Mouse (Mus musculus) MEL (cell line): Measurements from ENCODE around the gene Zbtb20.

Experiments
- CTCF ChIP-seq, 3 experiments: IDR thresholded peaks in 2 of 3; conservative IDR thresholded peaks in 1 of 3; 2 replicates each; pipeline ENCODE4 v1.5.1; 2011 to 2012; ENCODE audit warnings: low read length in 3 of 3, low read depth in 2 of 3, mild to moderate bottlenecking in 2 of 3, improper control_type of control experiment in 1 of 3, inconsistent platforms in 1 of 3, mixed read lengths in 1 of 3, moderate library complexity in 1 of 3; ENCODE audit not compliant: control insufficient read depth in 1 of 3, insufficient read depth in 1 of 3, poor library complexity in 1 of 3, severe bottlenecking in 1 of 3
- EP300 ChIP-seq, 2 experiments: IDR thresholded peaks; 2 replicates each; pipeline ENCODE4 v1.6.1; 2011; ENCODE audit warnings: improper control_type of control experiment in 2 of 2, low read length in 2 of 2, low read depth in 1 of 2, mild to moderate bottlenecking in 1 of 2
- MXI1 ChIP-seq: IDR thresholded peaks from 2 replicates; pipeline ENCODE4 v1.6.1; 2011; ENCODE audit warnings: mild to moderate bottlenecking, low read depth, low read length, improper control_type of control experiment
- POLR2A ChIP-seq, 2 experiments: IDR thresholded peaks; 2 replicates each; pipeline ENCODE4 v1.6.1; 2011 to 2012; ENCODE audit warnings: low read length in 2 of 2, mild to moderate bottlenecking in 2 of 2, control low read depth in 1 of 2, improper control_type of control experiment in 1 of 2, low read depth in 1 of 2, moderate library complexity in 1 of 2; ENCODE audit not compliant: control insufficient read depth in 1 of 2, insufficient read depth in 1 of 2, poor library complexity in 1 of 2
- TBP ChIP-seq: IDR thresholded peaks from 2 replicates; pipeline ENCODE4 v1.8.0; 2011; ENCODE audit warnings: low read depth, low read length, improper control_type of control experiment

- TF ChIP-seq POLR2A (IDR thresholded peaks at IDR 0.05; ENCODE audit: control insufficient read depth in 1 of 2, insufficient read depth in 1 of 2, low read depth in 1 of 2, low read length in 2 of 2, poor library complexity in 1 of 2) (no peak), TBP (no peak), EP300 (IDR thresholded peaks at IDR 0.05; ENCODE audit: low read depth in 1 of 2, low read length in 2 of 2) (no peak), CTCF (IDR thresholded peaks at IDR 0.05 in 2 of 3, conservative IDR thresholded peaks at IDR 0.05 in 1 of 3; ENCODE audit: control insufficient read depth in 1 of 3, insufficient read depth in 1 of 3, low read depth in 2 of 3, low read length in 3 of 3, poor library complexity in 1 of 3, severe bottlenecking in 1 of 3) (no peak), MXI1 (no peak)
These were observed 753.0 kb downstream of the Zbtb20 start for GRCm38 (mm10) chr16:43628662-43629061.
